Mouse (Mus musculus) embryo, embryonic 9.5 days (tissue): Measurements from ENCODE around the gene Plod1.
"Not testable (repeated sequence)": the region's sequence is repeated elsewhere in the genome, so short reads cannot be mapped to it uniquely, and the experiment has no call there.

Experiments
- DNase-seq: peaks from one replicate; pipeline ENCODE4 v3.0.0-alpha.2; 2017; ENCODE audit errors: extremely low spot score

Plod1 gene

DNA sequence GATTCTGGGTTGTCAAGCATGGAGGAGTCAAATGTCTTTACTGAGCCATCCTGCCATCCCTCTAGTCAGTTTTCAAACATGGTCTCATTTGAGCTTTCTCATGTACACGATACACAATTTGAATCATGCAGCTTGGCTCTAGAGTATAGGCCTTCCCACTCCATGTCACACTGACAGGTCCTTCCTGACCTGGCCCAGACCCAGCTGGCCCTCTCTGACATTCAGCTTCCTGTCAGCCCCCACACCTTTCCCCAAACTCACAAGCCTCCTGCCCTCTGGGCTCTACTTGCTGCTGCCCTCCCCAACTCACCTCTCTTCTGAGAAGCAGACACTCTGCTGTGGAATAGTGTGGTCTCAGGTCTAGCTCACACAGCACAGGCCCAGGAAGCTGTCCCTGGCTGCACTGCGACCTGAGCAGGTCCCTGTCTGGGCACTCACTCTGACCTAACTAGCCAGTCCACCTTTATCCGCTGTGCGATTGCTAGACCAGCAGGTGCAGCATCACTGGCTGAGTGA is 40.7 kb downstream of the Plod1 start:
- no peak for DNase-seq

DNA sequence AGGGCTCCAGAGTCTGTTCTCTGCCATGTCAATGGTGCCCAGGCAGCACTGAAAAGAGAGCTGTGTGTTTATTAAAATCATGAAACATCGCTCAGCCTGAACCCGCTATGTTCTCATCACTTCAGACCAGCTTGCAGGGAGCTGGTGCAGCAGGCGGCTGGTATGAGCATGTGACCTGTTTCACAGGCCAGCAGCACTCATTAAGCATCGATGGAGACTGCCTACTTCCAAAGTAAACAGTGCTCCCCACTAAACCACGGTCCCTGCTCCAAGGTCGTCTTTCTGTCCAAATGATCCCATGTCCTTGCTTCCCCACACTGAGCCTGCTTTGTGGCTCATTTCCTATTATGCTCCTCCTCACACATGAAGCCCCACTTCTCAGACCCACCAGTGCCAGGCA is 46.2 kb downstream of the Plod1 start:
- no peak for DNase-seq

DNA sequence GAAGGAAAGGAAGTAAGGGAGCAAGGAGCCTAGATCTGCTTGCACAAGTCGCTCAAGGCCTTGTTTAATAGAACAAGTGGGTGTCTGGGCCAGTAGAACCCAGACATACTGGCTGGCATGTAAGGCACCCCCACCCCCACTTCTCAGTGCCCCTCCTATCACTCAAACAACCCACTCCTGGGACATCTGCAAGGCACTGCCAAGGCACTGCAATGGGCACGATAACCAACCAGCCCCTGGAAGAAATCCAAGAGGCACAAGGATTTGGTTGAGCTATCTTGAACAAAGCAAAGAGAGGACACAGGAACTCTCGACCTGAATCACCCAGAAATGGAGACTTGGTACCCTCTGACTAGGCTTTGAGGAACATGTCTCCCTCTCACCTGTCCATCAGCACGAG is 48.3 kb downstream of the Plod1 start:
- no peak for DNase-seq

DNA sequence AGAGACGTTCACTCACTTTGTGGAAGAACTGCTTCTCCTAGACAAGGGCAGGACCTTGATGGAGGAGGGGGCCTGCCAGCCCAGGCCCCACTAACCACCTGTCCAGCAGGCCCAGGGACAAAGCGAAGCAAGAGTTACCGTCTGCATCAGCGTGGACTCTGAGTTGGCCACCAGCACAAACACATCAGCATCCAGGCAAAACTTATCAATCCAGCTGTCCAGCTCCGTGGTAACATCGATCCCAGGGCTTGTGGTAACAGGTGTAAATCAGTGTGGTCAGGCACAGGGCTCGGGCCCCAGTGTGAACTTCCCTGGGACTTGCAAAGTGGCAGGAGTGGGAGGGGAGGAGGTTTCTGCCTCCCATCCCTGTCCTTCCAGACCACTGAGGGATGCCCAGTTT is 49.3 kb downstream of the Plod1 start:
- DNase-seq, result no peak

DNA sequence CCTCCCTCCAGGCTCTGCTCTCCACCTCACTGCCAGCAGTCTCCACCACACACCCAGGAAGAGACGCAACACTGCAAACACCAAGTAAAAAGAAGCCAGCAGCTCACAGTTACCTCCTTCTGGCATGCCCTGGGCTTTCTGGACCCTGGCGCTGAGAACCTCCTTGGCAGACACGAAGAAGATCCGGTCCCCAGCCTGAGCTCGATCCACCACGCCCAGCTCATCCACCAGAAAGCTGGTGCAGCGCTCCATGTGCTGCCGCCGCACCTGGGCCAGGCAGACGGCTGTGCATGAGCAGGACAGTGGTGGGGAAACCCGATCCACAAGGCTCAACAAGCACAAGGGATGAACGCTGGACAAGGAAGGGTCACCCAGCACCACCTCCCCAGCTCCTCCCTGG is 50.4 kb downstream of the Plod1 start:
- DNase-seq, result no peak

DNA sequence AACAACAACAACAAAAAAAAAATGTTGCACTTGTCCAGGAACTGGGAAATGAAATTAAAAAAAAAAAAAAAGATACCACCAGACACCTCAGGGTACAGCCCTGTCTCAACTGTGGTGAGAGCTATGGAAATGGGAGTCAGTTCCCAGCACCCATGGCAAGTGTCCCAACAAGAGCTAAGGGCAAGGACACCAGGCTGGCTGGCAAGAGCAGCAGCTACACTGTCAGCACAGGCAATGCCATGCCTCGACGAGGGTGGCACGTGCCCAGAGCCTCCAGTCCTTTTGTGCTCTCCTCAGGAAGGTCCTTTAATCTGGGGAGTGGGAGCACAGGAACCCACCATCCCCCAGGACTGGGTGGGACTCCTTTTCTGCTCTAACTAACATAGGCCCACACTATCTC is 52.4 kb downstream of the Plod1 start:
- no peak for DNase-seq

DNA sequence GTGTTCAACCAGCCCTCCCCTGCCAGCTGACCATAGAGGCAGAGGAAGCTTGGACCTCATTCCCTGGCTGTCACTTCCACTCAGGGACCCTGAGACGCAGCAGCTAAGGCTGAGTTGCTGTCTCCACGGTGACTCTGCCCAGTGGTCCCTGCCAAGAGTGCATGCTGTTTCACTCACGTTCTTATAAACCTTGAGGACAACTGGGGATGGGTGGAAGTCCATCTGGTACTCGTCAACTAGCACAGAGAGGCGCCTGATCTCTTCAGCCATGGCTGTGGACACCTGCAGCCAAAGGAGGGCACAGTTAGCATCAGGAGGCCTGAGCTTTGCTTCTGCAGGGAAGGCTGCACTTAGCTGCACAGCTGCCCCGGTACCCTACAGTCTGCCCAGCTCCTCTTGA is 53.5 kb downstream of the Plod1 start:
- DNase-seq, result no peak

DNA sequence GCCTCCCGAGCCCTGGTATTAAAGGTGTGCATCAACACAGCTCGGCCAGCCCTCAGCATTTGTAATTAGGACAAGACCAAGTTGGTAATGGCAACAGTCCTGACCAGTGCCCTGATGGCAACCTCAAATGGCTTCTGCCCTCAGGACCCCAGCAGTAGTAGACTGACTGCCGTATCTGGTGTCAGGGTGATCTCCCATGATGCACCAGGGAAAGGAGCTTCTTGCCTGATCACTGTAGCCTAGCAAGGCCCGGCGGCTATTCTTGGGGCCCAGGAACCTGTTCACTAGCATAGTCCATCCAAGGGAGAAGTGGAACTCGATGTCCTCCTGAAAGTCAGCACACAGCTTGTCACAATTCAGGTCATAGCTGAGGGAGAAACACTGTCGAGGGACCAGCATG is 54.8 kb downstream of the Plod1 start:
- no peak for DNase-seq

DNA sequence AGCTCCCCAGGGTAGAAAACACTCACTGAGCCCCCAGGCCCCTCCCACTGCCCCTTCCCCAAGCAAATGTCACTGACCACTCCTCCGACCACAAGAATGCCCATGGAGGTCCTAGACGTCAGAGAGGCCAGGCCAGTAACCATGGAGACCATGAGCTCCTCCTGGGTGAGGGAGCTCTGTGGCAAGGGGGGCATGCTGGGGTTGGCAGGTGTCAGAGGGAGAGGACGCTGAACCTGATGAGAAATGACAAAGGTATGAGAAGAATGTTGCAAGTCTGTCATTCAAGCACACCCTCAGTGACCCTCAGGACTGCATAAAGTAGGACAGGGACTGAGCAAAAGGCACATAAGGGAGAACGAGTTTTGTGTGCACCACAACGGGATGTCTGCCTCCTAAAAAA is 56.7 kb downstream of the Plod1 start:
- DNase-seq, result no peak

DNA sequence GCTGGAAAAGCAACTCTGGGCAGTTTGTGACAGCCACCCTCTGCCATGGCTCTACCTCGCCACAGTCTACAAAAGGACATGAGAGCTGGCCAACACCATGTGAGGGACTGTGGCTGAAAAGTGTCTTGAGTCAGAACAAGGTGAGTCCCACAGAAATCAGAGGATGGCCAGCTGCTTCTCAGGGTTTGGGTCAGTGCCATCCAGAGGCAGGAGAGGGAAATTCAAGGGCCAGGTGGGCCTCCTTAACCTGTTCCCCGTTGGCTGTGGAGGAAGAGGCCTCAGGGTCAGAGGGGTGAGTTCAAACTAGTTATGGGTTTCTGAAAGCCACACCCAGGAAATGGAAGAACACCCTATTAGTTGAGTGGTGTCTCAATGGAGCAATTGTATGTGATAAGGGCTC is 57.1 kb downstream of the Plod1 start:
- no peak for DNase-seq

DNA sequence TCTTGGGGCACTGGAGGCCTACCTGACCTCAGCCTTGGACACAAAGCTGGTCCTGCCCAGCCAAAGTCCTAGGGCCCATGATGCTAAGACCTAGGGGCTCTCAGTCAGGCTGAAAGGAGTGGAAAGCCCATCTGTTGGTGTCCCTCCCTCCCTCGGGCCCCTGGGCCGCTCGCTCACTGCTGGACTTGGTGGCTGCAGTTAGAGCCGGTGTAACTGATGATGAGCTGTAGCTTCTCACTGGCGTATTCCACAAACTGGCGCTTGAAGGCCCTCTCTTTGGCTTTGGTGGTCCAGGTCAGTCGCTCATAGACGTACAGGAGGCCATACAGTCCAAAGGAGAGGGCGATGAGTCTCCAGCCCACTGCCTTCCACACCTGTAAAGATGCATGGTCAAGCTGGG is 58.0 kb downstream of the Plod1 start:
- DNase-seq, result no peak

DNA sequence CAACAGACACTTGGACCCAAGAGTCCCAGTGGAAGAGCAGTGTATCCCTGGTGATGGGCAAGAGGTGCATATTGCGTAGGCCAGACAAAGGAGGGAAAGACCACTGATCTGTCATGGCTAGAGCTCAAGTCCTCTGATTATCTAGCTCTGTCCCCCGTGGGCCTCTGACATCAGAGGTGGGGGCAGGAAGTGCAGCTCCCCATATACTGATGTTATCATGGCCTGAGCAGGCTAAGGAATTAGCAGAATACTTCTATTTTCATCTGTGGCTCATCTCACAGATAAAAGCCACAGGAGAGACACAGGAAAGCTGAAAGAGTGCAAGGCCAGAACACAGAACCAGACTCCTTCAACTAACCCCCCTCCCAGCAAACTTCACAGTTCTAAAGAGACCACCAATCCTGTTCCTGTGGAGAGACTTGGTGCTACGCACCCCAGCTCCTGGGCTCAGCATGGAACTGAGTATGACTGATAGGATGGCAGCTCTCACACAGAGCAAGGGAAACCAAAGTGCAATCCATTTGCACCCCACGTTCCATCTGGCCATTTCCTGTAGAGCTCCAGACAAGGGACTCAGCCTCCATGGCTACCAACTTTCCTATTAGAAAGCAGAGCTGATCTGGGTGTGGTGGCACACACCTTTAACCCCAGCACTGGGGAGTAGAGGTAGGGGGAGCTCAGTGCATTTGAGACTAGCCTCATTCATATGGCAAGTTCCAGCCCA is 60.6 kb downstream of the Plod1 start:
- no peak for DNase-seq

DNA sequence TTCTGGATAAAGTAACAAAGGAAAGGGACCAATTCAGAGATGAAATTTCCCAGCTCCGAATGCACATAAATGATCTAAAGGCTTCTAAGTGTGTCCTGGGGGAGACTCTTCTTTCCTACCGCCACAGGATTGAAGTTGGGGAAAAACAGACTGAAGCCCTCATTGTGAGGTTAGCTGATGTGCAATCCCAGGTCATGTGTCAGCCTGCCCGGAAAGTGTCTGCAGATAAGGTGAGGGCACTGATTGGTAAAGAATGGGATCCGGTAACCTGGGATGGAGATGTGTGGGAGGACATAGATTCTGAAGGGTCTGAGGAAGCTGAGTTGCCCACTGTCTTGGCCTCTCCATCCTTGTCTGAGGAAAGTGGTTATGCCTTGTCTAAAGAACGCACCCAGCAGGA is 67.3 kb downstream of the Plod1 start:
- DNase-seq, result peak; percentile 39

DNA sequence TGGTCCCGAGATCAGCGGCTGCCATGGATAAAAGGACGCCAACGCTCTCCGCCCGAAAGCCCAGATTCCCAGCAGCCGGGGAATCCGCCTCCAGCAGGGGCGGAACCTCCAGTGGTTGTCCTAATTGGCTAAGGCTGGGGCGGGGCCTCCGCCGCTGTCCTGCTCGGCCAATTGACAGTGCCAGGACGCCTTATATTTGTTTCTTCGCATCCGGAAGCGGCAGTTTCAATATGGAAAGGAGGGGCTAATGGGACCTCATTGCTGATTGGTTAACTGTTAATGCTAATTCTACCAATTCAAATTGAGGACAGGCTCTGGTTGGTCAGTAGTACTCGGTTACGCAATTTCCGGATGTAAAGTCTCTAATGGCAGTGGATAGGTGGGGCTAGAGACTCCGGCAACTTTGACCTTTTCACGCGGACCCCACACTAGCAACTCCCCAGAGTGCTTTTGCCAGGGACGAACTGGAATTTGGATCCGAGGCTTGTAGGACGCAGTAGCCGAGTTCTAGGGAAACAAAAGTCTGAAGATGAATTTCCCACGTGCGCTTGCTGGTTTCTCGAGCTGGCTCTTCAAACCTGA is 68.0 kb downstream of the Plod1 start, which contains the start of the genes Miip and Fv1:
Miip (minus strand) TSS at position 367 of the 582 bp plus-strand sequence.
Fv1 (plus strand) TSS at position 530 of the 582 bp plus-strand sequence.
- peak; percentile 94 for DNase-seq

DNA sequence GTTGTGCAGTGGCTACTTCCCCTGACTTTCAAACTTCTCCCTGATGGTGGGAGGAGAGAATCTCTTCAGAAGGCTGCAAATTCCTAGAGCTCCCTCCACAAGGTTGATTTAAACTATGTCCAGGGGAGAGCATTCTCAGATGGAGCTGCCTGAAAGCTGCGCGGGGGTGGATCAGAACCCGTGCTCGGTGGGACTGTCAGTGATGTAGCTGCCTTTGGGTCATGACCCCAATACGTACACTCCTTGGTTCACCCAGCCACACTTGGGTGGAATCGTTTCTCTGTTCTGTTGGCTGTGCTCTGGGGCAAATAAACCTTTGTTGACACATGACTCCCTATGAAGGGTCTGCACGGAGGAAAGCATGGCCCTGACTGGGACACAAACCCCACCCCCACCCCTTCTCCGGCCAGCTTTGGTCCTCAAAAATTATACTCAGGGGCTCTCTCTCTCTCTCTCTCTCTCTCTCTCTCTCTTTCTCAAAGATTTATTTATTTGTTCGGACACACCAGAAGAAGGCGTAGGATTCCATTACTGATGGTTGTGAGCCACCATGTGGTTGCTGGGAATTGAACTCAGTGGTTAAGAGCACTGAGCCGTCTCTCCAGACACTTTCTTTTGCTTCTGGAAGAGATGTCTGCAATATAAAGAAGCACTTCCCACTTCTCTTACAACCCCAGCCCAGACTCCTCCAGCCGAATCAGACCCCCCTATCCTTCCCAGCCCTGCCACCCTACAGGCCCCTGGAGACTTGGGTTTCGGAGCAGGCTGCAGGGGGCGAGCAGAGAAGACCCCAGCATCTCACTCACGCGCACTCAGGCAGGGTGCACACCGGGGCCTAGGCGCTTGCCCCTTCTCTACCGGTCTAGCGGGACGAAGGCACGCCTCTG is 68.8 kb downstream of the Plod1 start:
- DNase-seq, result peak; percentile 24

DNA sequence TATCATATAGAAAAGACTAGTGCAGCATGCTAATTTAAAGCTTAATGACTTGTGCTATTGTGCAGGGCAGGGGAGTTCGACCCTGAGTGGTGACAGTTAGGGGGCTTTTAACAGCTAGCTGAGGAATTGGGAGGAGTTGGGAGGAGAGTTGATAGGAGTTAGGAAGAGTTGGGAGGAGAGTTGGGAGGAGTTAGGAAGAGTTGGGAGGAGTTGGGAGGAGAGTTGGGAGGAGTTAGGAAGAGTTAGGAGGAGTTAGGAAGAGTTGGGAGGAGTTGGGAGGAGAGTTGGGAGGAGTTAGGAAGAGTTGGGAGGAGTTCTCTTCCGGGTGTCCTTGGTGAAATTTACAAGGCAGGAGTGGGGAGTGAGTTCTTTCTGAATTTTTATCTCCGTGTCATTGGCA is 69.8 kb downstream of the Plod1 start:
- not testable (repeated sequence) for DNase-seq

DNA sequence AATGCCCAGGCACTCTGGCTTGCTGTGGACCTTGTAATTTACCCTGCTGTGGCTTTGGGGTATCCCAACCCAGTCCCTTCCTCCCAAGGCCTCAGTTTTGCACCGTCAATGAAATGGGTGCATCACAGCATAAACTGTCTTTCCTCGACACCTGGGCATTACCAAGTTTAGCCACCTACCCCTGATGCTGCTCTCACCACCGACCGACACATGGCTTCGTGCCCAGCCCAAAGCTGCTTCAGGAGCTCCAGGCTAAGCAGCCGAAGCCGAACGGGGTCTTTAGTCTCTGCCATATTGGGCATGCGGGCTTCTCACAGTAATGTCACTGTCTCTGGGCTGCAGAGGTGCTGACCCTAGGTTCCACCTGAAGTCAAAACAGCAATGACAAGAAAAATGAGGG is 70.5 kb downstream of the Plod1 start:
- no peak for DNase-seq

DNA sequence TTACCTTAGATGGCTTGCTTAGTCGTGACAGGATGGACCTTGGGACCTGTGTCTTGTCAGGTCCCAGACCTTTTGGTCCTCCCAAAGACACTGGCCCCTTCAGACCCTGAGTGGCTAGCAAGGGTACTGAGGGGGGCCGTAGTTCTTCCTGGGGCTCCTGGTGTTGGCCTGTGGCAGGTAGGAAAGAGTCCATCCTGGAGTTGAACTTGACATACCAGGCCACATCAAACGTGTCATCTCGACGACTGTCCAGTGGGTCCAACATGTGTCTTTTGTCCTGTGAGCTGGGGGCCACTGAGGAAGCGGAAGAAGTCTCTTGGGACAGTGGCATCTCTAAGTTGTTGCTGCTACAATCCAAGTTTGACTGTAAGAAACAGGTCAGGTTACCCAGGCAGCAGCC is 70.9 kb downstream of the Plod1 start:
- no peak for DNase-seq

DNA sequence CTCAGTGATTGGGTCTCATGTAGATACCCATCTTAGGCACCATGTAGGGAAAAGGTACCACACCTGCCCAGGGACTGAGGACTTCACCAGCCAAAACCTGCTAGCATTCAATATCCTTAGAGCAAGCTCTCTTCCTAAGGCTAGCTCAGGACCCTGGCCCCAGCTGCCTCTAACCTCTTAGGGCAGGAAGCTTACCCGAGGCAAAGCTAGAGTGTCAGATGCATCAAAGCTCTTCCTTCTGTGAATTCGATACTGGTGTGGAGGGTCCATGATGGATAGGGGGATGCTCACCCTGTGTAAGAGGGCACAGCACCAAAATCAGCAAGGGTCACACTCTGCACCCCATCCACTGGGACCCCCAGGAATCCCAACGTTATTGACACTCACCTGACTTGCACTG is 74.5 kb downstream of the Plod1 start:
- no peak for DNase-seq
